Mouse (Mus musculus) heart, adult 18-20 months (tissue): Measurements from ENCODE around the gene Gm3594. TPM values are rescaled to one million over a fixed set of nuclear protein-coding genes. Genes with fewer than 3 reads are reported as not detected.
"Not testable (repeated sequence)": the region's sequence is repeated elsewhere in the genome, so short reads cannot be mapped to it uniquely, and the experiment has no call there.

Experiments
- DNase-seq, 2 experiments: peaks; one replicate each; pipeline ENCODE4 v3.0.0; 2021 to 2022; ENCODE audit warnings: mixed read lengths in 1 of 2
- long read RNA-seq, 2 experiments: library from polyadenylated mRNA; stranded (forward); transcript quantifications; one replicate each; pipeline ENCODE4 v2.0.0; 2021
- total RNA-seq, 2 experiments: library from RNA; stranded (reverse); gene quantifications; 2 replicates each; pipeline ENCODE4 v1.2.3; 2021

Gm3594 gene
- not detected for total RNA-seq
- long read RNA-seq, experiment 1 = 0 reads
- long read RNA-seq, experiment 2 = 0 reads

DNA sequence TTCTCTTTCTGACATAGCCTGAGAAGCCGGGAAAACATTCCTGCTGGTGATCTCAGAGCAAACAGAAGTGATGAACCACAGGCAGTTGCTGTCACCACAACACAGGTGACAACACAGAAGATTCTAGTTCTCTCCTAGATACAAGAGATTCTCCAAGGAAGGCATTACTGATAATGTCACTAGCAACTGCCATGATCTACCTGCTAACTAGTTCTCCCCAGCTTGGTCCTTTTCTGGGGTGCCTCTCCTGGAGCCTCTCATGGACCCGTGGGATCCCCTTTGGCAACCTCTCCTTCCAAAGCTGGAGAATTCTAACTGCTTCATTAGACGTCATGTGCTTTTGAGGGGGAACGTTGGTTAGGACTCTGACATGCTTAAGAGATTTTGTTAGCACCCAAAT lies at the start of gene Gm3594:
TSS of gene Gm3594 (minus strand) at position 101 of the 400 bp plus-strand sequence.
- DNase-seq = not testable (repeated sequence)

DNA sequence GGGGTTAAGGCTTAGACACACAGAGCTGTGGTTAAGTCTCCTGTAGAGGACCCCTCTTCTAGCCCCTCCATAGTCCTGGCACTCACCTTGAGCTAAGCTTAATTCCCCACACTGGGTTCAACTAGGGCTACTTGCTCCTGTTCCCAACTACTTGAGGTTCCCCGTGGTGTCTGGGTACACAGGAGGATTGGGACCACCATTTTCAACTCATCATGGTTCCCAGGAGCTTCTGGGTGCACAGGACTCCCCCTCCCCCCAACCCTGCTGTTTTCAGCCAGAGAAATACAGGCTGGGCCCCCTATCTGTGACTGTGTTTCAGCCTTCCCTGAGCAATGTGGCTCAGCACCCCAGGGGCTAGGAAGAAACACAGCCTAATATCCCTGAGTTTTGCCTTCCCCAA lies 41.9 kb upstream of the Gm3594 start:
- DNase-seq = not testable (repeated sequence)

DNA sequence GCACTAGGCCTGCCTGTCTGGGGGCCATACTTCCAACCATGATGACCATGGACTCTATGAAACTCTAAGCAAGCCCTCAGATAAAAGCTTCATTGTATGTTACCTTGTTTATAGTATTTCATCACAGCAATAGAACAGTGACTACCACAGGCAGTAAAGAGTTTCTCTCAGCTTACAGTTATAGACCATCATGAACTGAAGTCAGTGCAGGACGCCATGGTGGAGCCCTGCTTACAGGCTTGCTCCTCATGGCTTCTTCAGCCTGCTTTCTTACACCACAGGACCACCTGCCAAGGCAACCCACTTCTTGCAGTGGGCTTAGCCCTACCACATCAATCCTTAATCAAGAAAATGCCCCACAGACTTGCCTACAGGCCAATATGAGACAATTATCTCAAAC lies 41.1 kb upstream of the Gm3594 start:
- not testable (repeated sequence) for DNase-seq

GRCm38 (mm10) chr14:6482126-6482525 lies 37.7 kb upstream of the Gm3594 start:
- DNase-seq = not testable (repeated sequence)

DNA sequence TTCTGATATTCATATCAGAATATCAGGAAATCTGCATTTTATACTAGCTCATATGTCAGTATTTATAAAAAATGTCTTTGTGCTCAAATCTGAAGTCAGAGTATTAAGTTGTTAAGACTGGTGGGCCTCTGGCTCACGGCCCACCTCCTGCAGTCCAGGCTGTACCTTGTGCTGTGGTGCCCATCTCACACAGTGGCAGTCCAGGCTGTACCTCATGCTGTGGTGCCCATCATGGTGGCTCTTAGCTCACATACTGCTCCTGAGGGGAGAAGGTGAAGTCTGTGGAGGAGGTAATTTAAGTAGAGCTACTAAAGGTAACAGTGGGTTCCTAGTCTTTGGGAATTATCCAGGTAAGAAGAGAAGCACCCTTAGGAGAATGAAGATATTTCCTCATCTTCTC lies 27.4 kb upstream of the Gm3594 start:
- DNase-seq = not testable (repeated sequence)

DNA sequence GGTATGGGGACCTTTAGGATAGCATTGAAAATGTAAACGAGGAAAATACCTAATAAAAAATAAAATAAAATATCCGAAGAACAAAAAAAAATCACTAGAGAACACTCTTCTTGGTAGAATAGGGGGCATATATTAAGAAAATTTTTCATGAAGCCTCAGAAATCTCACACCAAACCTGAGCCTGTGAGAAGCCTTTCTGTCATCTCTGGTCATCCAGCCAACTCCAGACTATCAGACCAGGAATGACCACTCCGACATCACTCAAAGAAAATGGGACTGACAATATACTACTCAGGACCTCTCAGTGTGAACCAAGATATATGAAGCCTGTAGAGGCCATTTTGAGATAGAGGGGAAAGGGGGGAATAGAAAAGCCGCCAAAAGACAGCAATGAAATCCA lies 3.6 kb downstream of the Gm3594 start:
- DNase-seq = peak in 1 of 2 experiments; percentile 2

- not testable (repeated sequence) for DNase-seq
Measured at GRCm38 (mm10) chr14:6440206-6440605, 4.2 kb downstream of the Gm3594 start.

GRCm38 (mm10) chr14:6426766-6427165 lies 17.6 kb downstream of the Gm3594 start:
- DNase-seq = peak; percentile 40 to 71

- DNase-seq = not testable (repeated sequence)
Measured at GRCm38 (mm10) chr14:6426353-6426752, 18.1 kb downstream of the Gm3594 start.

- not testable (repeated sequence) for DNase-seq
Measured at GRCm38 (mm10) chr14:6412382-6412781, 32.0 kb downstream of the Gm3594 start, which contains the start of gene Gm3591. Gene Gm3591 (minus strand): TSS chr14:6412482.

GRCm38 (mm10) chr14:6390219-6390618 lies 54.2 kb downstream of the Gm3594 start, which contains the start of gene Gm16440:
Gene Gm16440 (minus strand): TSS chr14:6390319.
- not testable (repeated sequence) for DNase-seq

Other genes starting within 250 kb of the Gm3594 start
- under 1 TPM in 1 of 2 experiments, not detected in 1; 0.27 TPM for gene Gm21560, start 225.3 kb downstream of the Gm3594 start, total RNA-seq
- gene Gm3411, start 157.4 kb downstream of the Gm3594 start, total RNA-seq = not detected
- not detected for gene Gm21103, start 139.8 kb downstream of the Gm3594 start, total RNA-seq
- gene Gm3618, start 100.9 kb downstream of the Gm3594 start, total RNA-seq = not detected
- not detected for gene Gm16440, start 54.3 kb downstream of the Gm3594 start, total RNA-seq
- under 1 TPM in 1 of 2 experiments, not detected in 1; 0.32 TPM for gene Gm3591, start 32.1 kb downstream of the Gm3594 start, total RNA-seq
- gene Gm8356, start 92.7 kb upstream of the Gm3594 start, total RNA-seq = not detected
- under 1 TPM in 1 of 2 experiments, not detected in 1; 0.23 TPM for gene Gm3629, start 146.0 kb upstream of the Gm3594 start, total RNA-seq
- not detected for gene Gm3460, start 177.8 kb upstream of the Gm3594 start, total RNA-seq
- gene Gm10251, start 239.6 kb upstream of the Gm3594 start, total RNA-seq = not detected